Mouse (Mus musculus): ENCODE results near the gene D630003M21Rik.

DNA sequence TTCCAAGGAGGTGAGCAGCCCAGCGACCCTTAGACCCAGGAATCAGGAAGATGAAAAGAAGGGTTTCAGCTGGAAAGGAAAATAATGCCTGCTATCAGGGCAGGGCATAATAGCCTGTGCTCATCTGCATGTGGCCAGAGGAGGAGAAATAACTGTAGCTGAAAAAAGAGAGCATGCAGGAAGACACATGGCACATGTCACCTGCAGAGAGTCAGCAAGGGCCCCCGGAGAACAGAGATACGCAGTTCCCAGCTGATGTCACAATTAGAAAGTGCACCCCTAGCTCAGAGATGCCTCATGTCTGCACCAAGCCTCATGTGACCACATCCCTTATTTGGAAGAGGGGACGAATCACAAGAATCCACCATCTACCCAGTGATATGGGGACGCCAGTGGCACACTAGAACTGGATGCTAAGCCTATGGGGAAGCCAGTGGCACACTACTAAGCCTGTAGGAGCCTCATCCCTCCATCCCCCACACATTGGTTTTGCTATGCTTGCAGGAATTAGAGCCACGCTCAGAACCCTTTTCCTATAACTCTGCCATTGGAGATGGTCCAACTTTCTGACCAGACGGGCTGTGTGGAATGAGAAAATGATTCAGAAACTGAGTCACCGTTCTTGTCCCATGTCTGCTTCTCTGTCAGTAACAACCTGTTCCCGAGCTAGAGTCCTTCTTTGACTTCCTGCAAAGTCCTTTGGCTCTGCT lies 61.4 kb downstream of the D630003M21Rik start:
- TF ChIP-seq EP300 (IDR thresholded peaks at IDR 0.05; ENCODE audit: low read depth) (no peak), CTCF (IDR thresholded peaks at IDR 0.05; ENCODE audit: low read depth) (no peak)
